Mouse (Mus musculus): Measurements from ENCODE around the gene Olfr686. TPM values are rescaled to one million over a fixed set of nuclear protein-coding genes. Genes with fewer than 3 reads are reported as not detected.
A peak's percentile ranks its signal among the peaks of the same experiment; 100 is the strongest.

The Olfr686 gene
- polyA plus RNA-seq, 1 experiment from 2014 or later = not detected

DNA sequence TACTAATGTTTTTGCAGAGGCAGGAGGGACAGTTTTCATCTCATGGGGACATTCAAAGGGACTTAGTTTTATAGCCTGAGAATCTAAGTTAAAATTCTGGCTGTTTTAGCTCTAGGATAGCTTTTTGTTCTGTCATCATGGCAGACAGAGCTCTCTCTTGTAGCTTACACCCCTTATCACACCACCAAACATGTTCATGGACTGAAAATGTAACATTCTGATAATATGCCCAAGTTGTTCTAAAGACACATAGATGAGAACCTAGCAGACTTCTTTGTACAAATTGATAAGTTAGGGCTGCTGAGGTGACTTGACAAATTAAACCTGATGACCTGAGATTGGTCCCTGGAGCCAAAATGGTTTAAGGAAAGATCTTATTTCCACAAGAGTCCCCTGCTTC is 19.4 kb upstream of the Olfr686 start:
- H3K27ac ChIP-seq (replicated peaks) = no peak overlapping the region
- H3K9ac ChIP-seq (ENCODE audit: low read length) = no peak overlapping the region

DNA sequence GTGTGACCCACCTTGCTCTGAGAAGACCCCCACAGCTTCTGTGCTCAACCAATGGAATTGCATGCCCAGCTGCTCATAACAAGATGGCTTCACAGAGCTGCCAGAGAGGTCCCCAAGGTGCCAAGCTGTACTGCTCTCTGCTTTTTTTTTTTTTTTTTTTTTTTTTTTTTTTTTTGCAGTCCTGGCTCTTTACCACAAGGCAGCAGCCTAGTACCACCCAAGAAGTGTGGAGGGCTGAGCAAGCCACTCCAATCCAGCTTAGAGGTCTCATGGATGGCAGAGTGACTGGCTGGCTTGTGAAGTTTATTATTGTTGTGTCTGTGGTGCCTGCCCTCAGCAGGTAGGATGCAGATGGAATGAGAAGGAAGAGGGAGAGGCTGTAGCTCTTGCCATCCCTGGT is 18.8 kb upstream of the Olfr686 start:
- TF ChIP-seq CTCF (IDR thresholded peaks at IDR 0.05; ENCODE audit: low read depth) (peak; percentile 21; the same call in 1 of the 2 replicates), EP300 (optimal IDR thresholded peaks at IDR 0.05) (no peak)
- Histone ChIP-seq H3K4me3 (ENCODE audit: low read depth, low read length) (no peak overlapping the region), H3K4me2 (replicated peaks; ENCODE audit: low read depth) (no peak overlapping the region), H3K9ac (ENCODE audit: low read length) (no peak overlapping the region), H3K36me3 (ENCODE audit: control insufficient read depth, insufficient read depth, low read length) (no peaks in the 10 kb centered on the region), H3K9me3 (ENCODE audit: control insufficient read depth, low read length) (no peaks in the 10 kb centered on the region), H3K4me1 (replicated peaks; ENCODE audit: control insufficient read depth, insufficient read depth) (no peaks in the 10 kb centered on the region), H3K27ac (replicated peaks) (no peak overlapping the region), H3K27me3 (ENCODE audit: control insufficient read depth, insufficient read depth, low read length) (no peaks in the 10 kb centered on the region)
- ATAC-seq (ENCODE audit: low FRiP score, low TSS enrichment) (no peak), DNase-seq (ENCODE audit: low spot score) (no peak)

More for the DNA sequence above, 19.4 kb upstream of the Olfr686 start:
- Histone ChIP-seq H3K4me2 (replicated peaks; ENCODE audit: low read depth) (no peak overlapping the region), H3K9me3 (ENCODE audit: control insufficient read depth, low read length) (no peaks in the 10 kb centered on the region), H3K27me3 (ENCODE audit: control insufficient read depth, insufficient read depth, low read length) (no peaks in the 10 kb centered on the region), H3K4me1 (replicated peaks; ENCODE audit: control insufficient read depth, insufficient read depth) (no peaks in the 10 kb centered on the region), H3K4me3 (ENCODE audit: low read depth, low read length) (no peak overlapping the region), H3K36me3 (ENCODE audit: control insufficient read depth, insufficient read depth, low read length) (no peaks in the 10 kb centered on the region)
- DNase-seq (ENCODE audit: low spot score) = no peak
- ATAC-seq (ENCODE audit: low FRiP score, low TSS enrichment) = no peak
- no peak for TF ChIP-seq EP300 (optimal IDR thresholded peaks at IDR 0.05)
- TF ChIP-seq CTCF (IDR thresholded peaks at IDR 0.05; ENCODE audit: low read depth) = no peak

DNA sequence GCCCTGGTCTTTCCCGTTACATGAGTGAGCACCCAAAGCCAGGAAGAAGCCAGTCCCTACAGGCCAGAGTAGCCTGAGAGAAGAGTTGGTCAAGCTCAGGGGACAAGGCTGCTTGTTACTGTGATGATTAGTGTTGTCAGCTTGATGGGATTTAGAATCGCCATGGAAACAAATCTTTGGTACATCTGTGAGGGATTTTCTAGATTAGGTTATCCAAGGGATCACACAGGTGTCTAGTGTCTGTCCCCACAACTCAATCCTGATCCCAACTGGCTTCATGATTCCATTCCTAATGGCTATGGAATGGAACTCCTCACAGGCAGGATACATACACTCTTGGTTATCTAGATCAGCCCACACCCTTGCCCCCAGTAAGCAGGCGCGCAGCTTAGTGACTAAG is 11.0 kb upstream of the Olfr686 start:
- ATAC-seq (ENCODE audit: low FRiP score, low TSS enrichment) = no peak
- no peak overlapping the region for H3K4me2 ChIP-seq (replicated peaks; ENCODE audit: low read depth)
- no peak overlapping the region for H3K27ac ChIP-seq (replicated peaks)
- no peaks in the 10 kb centered on the region for H3K9me3 ChIP-seq (ENCODE audit: control insufficient read depth, low read length)
- no peak for DNase-seq (ENCODE audit: low spot score)
- no peak overlapping the region for H3K9ac ChIP-seq (ENCODE audit: low read length)
- H3K4me1 ChIP-seq (replicated peaks; ENCODE audit: control insufficient read depth, insufficient read depth) = no peaks in the 10 kb centered on the region
- no peak overlapping the region for H3K4me3 ChIP-seq (ENCODE audit: low read depth, low read length)
- no peaks in the 10 kb centered on the region for H3K27me3 ChIP-seq (ENCODE audit: control insufficient read depth, insufficient read depth, low read length)
- H3K36me3 ChIP-seq (ENCODE audit: control insufficient read depth, insufficient read depth, low read length) = no peaks in the 10 kb centered on the region
- TF ChIP-seq EP300 (optimal IDR thresholded peaks at IDR 0.05) (no peak), CTCF (IDR thresholded peaks at IDR 0.05; ENCODE audit: low read depth) (no peak)
- WGBS = 74% methylated on average over 4 of the region's 4 CpGs

DNA sequence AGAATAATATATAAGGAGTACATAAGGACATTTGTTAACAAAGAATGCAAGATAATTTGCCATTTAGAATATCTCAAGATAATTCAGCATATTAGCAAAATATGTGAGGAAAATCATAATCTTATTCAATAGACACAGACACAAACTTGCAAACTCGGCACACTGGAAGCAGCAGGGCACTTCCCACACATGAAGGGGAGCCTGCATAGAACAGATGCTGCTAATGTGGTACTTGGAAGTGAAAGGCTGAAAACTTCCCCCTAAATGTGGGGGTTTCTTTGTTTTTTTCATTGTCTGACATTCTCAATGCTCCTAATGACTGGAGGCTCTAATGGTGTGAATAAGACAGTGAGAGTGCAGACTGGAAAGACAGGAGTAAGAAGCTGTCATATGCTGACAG is 7.5 kb upstream of the Olfr686 start:
- 32% methylated on average over 1 of the region's 1 CpGs for WGBS
- H3K4me3 ChIP-seq (ENCODE audit: low read depth, low read length) = no peak overlapping the region
- no peaks in the 10 kb centered on the region for H3K36me3 ChIP-seq (ENCODE audit: control insufficient read depth, insufficient read depth, low read length)
- no peak for TF ChIP-seq EP300 (optimal IDR thresholded peaks at IDR 0.05)
- no peak for TF ChIP-seq CTCF (IDR thresholded peaks at IDR 0.05; ENCODE audit: low read depth)
- no peak overlapping the region for H3K9ac ChIP-seq (ENCODE audit: low read length)
- no peak for ATAC-seq (ENCODE audit: low FRiP score, low TSS enrichment)
- H3K27ac ChIP-seq (replicated peaks) = no peak overlapping the region
- no peaks in the 10 kb centered on the region for H3K27me3 ChIP-seq (ENCODE audit: control insufficient read depth, insufficient read depth, low read length)
- H3K4me1 ChIP-seq (replicated peaks; ENCODE audit: control insufficient read depth, insufficient read depth) = no peaks in the 10 kb centered on the region
- H3K9me3 ChIP-seq (ENCODE audit: control insufficient read depth, low read length) = no peaks in the 10 kb centered on the region
- no peak overlapping the region for H3K4me2 ChIP-seq (replicated peaks; ENCODE audit: low read depth)
- no peak for DNase-seq (ENCODE audit: low spot score)

DNA sequence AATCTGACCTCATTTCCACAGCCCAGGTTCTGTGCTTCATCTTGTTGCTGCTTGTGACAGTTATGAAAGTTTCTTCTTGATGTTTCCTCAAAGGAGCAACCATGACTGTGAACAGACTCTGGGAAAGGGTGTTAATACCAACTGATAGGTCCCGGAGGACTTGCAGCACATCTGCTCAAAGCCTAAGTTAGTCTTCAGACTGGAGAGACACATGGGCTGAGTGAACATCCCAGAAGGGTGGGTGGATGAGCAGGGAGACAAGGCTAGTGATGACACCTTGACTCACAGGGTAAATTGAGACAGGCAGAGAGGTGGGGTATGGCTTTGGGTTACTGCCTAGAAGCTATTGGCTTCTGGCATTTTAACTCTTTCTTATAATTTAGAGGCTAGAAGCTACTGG is 21.4 kb downstream of the Olfr686 start, which contains the start of gene Olfr685:
Gene Olfr685, minus strand, starts transcription at position 101 of the 400 bp plus-strand sequence.
- Histone ChIP-seq H3K27me3 (ENCODE audit: control insufficient read depth, insufficient read depth, low read length) (no peaks in the 10 kb centered on the region), H3K4me1 (replicated peaks; ENCODE audit: control insufficient read depth, insufficient read depth) (no peaks in the 10 kb centered on the region), H3K4me3 (ENCODE audit: low read depth, low read length) (no peak within 1 kb of the TSS), H3K9me3 (ENCODE audit: control insufficient read depth, low read length) (no peaks in the 10 kb centered on the region), H3K4me2 (replicated peaks; ENCODE audit: low read depth) (no peak within 1 kb of the TSS), H3K9ac (ENCODE audit: low read length) (no peak within 1 kb of the TSS), H3K27ac (replicated peaks) (no peak within 1 kb of the TSS), H3K36me3 (ENCODE audit: control insufficient read depth, insufficient read depth, low read length) (no peaks in the 10 kb centered on the region)
- TF ChIP-seq CTCF (IDR thresholded peaks at IDR 0.05; ENCODE audit: low read depth) = no peak
- no peak for TF ChIP-seq EP300 (optimal IDR thresholded peaks at IDR 0.05)
- 83% methylated on average over 1 of the region's 1 CpGs for WGBS
- ATAC-seq (ENCODE audit: low FRiP score, low TSS enrichment) (no peak), DNase-seq (ENCODE audit: low spot score) (no peak)

DNA sequence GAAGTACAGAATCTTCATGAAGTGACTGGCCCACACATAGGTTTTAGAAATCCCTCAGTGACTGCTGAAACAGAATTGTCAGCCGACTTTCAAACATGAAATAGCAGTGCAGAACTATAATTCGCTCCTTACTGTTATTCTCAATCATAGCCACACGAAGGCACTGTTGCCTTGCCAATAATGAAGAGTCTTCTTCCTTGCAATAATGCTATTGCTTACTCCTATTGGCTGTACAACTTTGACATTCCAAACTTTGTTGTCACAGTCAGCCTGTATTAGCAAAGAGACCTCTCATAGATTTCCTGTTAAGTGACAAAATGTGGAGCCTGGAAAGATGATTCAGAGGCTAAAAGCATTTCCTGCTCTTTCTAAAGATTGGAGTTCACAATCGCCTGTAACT is 36.5 kb downstream of the Olfr686 start:
- ATAC-seq (ENCODE audit: low FRiP score, low TSS enrichment) (no peak), DNase-seq (ENCODE audit: low spot score) (no peak)
- no peak for TF ChIP-seq EP300 (optimal IDR thresholded peaks at IDR 0.05)
- TF ChIP-seq CTCF (IDR thresholded peaks at IDR 0.05; ENCODE audit: low read depth) = peak; percentile 75
- H3K9ac ChIP-seq (ENCODE audit: low read length) = no peak overlapping the region
- H3K27ac ChIP-seq (replicated peaks) = no peak overlapping the region
- no peaks in the 10 kb centered on the region for H3K9me3 ChIP-seq (ENCODE audit: control insufficient read depth, low read length)
- no peaks in the 10 kb centered on the region for H3K4me1 ChIP-seq (replicated peaks; ENCODE audit: control insufficient read depth, insufficient read depth)
- no peaks in the 10 kb centered on the region for H3K27me3 ChIP-seq (ENCODE audit: control insufficient read depth, insufficient read depth, low read length)
- no peak overlapping the region for H3K4me2 ChIP-seq (replicated peaks; ENCODE audit: low read depth)
- no peaks in the 10 kb centered on the region for H3K36me3 ChIP-seq (ENCODE audit: control insufficient read depth, insufficient read depth, low read length)
- WGBS = 42% methylated on average over 4 of the region's 4 CpGs
- H3K4me3 ChIP-seq (ENCODE audit: low read depth, low read length) = no peak overlapping the region

Data from stomach, postnatal 0 days (tissue).